Mouse (Mus musculus) kidney, postnatal 0 days (tissue): ENCODE results near the gene Shcbp1l. TPM values are rescaled to one million over a fixed set of nuclear protein-coding genes. Genes with fewer than 3 reads are reported as not detected.
"Not testable (repeated sequence)": the region's sequence is repeated elsewhere in the genome, so short reads cannot be mapped to it uniquely, and the experiment has no call there.

Experiments
- ATAC-seq: fragments of 200-750 bp; cut with Nextera tagmentation; replicated peaks from 2 replicates; pipeline ENCODE4 v1.8.0; 2017; ENCODE audit warnings: low read depth, moderate number of reproducible peaks, moderate TSS enrichment, moderate library complexity; ENCODE audit not compliant: low FRiP score
- DNase-seq: peaks from one replicate; pipeline ENCODE4 v3.0.0-alpha.2; 2016; ENCODE audit warnings: low spot score
- H3K27ac ChIP-seq: fragments of 300-500 bp; sonication (generic); 2 replicates; pipeline ENCODE4 v1.5.1; 2014; ENCODE audit warnings: mild to moderate bottlenecking
- H3K27me3 ChIP-seq: fragments of 300-500 bp; sonication (generic); 2 replicates; pipeline ENCODE4 v1.6.1; 2014; ENCODE audit warnings: low read length, mixed read lengths; ENCODE audit not compliant: insufficient read depth
- H3K36me3 ChIP-seq: fragments of 300-500 bp; sonication (generic); 2 replicates; pipeline ENCODE4 v1.6.1; 2014; ENCODE audit warnings: low read length, mixed read lengths; ENCODE audit not compliant: insufficient read depth
- H3K4me1 ChIP-seq: fragments of 300-500 bp; sonication (generic); replicated peaks from 2 replicates; pipeline ENCODE4 v1.6.1; 2014; ENCODE audit warnings: antibody characterized with exemption, low read length, mixed read lengths; ENCODE audit not compliant: insufficient read depth
- H3K4me2 ChIP-seq: fragments of 300-500 bp; sonication (generic); 2 replicates; pipeline ENCODE4 v1.6.1; 2014; ENCODE audit warnings: mild to moderate bottlenecking, low read length, moderate library complexity, mixed read lengths
- H3K4me3 ChIP-seq: fragments of 300-500 bp; sonication (generic); replicated peaks from 2 replicates; pipeline ENCODE4 v1.5.1; 2014; ENCODE audit warnings: low read depth, low read length
- H3K9ac ChIP-seq: fragments of 300-500 bp; sonication (generic); 2 replicates; pipeline ENCODE4 v1.6.1; 2014; ENCODE audit warnings: low read depth, low read length
- H3K9me3 ChIP-seq: fragments of 300-500 bp; sonication (generic); replicated peaks from 2 replicates; pipeline ENCODE4 v1.6.1; 2016; ENCODE audit warnings: low read length, inconsistent platforms, mixed read lengths
- CTCF ChIP-seq: IDR thresholded peaks from 2 replicates; pipeline ENCODE4 v1.5.1; 2016; ENCODE audit warnings: antibody characterized with exemption, low read depth, mild to moderate bottlenecking, moderate library complexity
- WGBS: fragments of 180-500 bp; shearing (Covaris S2); extraction: QIAGEN DNeasy Blood & Tissue Kit; methylation state at CpG from one replicate; pipeline ENCODE4 v1.1.7; 2014; 5-methylcytosine and 5-hydroxymethylcytosine counted together
- polyA plus RNA-seq: library from polyadenylated mRNA; unstranded; fragments of >200 nt; fragmentation: Nextera tagmentation; extraction: Ambion mirVana; gene quantifications from 2 replicates; pipeline ENCODE4 v1.2.1, GENCODE M21; 2015

Shcbp1l gene
- polyA plus RNA-seq, 1 experiment from 2014 or later = 0.39 TPM

GRCm38 (mm10) chr1:153485201-153485796 lies 60.3 kb downstream of the Shcbp1l start:
- Histone ChIP-seq H3K4me2 (peak overlapping the region; percentile 86), H3K4me1 (peaks cover 7% of the 10 kb centered on the region; the same call in 1 of the 2 replicates), H3K36me3 (peaks cover 14% of the 10 kb centered on the region; the same call in 1 of the 2 replicates), H3K27ac (no peak overlapping the region), H3K9ac (peak overlapping the region; percentile 40; the same call in 1 of the 2 replicates), H3K9me3 (no peaks in the 10 kb centered on the region), H3K4me3 (peak overlapping the region; percentile 96), H3K27me3 (no peaks in the 10 kb centered on the region)
- DNase-seq (no peak), ATAC-seq (no peak)
- WGBS = 26% methylated on average over 2 of the region's 2 CpGs
- TF ChIP-seq CTCF = no peak

DNA sequence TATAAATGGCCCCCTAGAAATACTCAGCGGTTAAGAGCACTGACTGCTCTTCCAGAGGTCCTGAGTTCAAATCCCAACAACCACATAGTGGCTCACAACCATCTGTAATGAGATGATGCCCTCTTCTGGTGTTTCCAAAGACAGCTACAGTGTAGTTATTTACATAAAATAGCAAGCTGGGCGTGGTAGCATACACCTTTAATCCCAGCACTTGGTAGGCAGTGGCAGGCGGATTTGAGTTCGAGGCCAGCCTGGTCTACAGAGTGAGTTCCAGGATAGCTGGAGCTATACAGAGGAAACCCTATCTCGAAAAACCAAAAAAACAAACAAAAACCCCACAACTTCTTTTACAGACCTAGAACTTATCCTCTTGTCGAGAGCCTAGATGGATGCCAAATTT lies 61.2 kb downstream of the Shcbp1l start:
- not testable (repeated sequence) for H3K4me1 ChIP-seq, DNase-seq, H3K9me3 ChIP-seq, H3K27me3 ChIP-seq, H3K27ac ChIP-seq, H3K36me3 ChIP-seq, ATAC-seq
- peak overlapping the region; percentile 86 for H3K4me2 ChIP-seq
- WGBS = 5% methylated on average over 6 of the region's 6 CpGs
- H3K4me3 ChIP-seq = peak overlapping the region; percentile 96
- H3K9ac ChIP-seq = peak overlapping the region; percentile 97

DNA sequence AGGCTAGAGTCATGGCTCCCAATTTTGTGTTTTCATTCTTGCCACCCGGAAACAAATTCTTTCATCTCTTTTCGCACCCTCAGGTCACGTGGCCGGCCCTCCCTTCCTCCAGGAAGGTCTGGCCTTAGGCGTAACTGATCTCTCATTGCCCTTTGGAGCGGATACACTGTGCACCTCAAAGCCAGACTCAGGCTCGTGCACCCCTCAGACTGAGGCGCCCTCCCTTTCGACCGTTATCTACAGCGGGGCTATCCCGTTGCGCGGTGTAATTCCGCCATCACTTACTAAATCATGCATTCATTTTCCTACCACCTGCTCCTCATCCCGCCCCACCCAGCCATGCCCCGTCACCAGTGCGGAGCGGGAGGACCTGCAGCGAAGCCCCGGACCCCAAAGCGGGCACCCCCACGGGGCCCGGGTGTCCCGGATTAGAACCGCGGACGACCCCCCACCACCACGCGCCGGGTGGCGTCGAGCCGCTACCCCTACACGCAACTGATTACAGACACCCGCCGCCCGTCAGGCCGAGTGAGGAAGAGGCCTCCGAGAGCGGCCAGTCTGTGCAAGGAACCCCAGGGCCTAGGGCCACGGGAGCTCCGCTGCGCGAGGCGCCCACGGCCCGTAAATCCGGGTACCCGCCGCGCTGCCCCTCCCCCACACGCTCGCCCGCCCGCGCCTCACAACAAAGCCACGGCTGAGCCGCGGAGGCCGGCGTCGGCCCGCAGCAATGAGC lies 62.0 kb downstream of the Shcbp1l start:
- ATAC-seq (peak; percentile 77), DNase-seq (peak; percentile 71)
- peaks cover 4% of the 10 kb centered on the region; the same call in 1 of the 2 replicates for H3K36me3 ChIP-seq
- H3K4me2 ChIP-seq = peak overlapping the region; percentile 86
- H3K9me3 ChIP-seq = no peaks in the 10 kb centered on the region
- H3K27ac ChIP-seq = peak overlapping the region; percentile 90
- TF ChIP-seq CTCF = no peak
- peak overlapping the region; percentile 96 for H3K4me3 ChIP-seq
- H3K4me1 ChIP-seq = peaks cover 7% of the 10 kb centered on the region; the same call in 1 of the 2 replicates
- under 1% methylated on average over 63 of the region's 64 CpGs for WGBS
- peak overlapping the region; percentile 97 for H3K9ac ChIP-seq
- H3K27me3 ChIP-seq = no peaks in the 10 kb centered on the region

DNA sequence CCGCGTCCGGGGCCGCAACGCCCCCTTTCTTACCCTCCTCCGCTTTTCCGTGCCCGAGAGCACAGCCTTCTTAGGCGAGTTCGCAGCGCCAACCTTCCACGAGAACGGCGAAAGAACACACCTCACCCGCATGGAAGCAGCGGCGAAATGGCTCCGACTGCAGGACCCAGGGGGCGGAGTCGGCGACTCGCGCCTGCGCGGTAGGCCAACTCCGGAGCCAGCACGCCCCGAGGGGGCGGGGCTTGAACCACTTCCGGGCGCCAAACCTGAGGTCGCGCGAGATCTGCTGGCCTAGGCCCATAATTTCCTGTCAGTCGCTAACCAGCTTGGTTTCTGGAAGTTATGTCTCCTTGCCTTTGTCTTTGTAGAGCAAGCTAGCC lies 62.5 kb downstream of the Shcbp1l start, which contains the start of gene Dhx9:
Gene Dhx9, minus strand, starts transcription at position 161 of the 380 bp plus-strand sequence.
- Histone ChIP-seq H3K4me2 (peak within 1 kb of the TSS; percentile 86), H3K27me3 (no peaks in the 10 kb centered on the region), H3K4me3 (peak within 1 kb of the TSS; percentile 96), H3K27ac (peak within 1 kb of the TSS; percentile 90), H3K9ac (peak within 1 kb of the TSS; percentile 97), H3K9me3 (no peaks in the 10 kb centered on the region), H3K36me3 (peaks cover 1% of the 10 kb centered on the region; the same call in 1 of the 2 replicates), H3K4me1 (peaks cover 7% of the 10 kb centered on the region; the same call in 1 of the 2 replicates)
- ATAC-seq (peak; percentile 85), DNase-seq (peak; percentile 98)
- WGBS = under 1% methylated on average over 35 of the region's 35 CpGs
- no peak for TF ChIP-seq CTCF

DNA sequence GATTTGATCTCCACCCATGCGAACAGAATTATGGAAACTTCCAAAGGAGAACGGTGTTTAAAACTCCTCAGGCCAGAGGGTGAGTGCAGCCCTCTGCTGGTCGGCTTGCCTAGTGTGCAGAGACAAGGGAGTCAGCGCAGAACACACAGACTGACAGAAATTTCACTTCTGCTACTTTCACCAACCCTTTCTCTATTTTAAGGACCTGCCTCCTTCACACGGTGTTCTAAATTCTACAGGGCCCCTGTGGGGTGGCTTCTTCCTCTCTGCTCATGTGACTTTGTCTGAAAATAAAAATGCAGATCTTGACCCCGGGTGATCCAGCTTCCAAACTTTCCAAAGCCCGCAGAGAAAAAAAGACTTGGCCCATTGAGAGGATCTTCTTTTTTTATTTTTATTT lies 64.2 kb downstream of the Shcbp1l start:
- TF ChIP-seq CTCF = peak; percentile 48
- H3K4me3 ChIP-seq = no peak overlapping the region
- no peak for DNase-seq
- no peaks in the 10 kb centered on the region for H3K27me3 ChIP-seq
- H3K27ac ChIP-seq = no peak overlapping the region
- 57% methylated on average over 7 of the region's 7 CpGs for WGBS
- H3K4me2 ChIP-seq = no peak overlapping the region
- no peak overlapping the region for H3K9ac ChIP-seq
- H3K4me1 ChIP-seq = peaks cover 5% of the 10 kb centered on the region; the same call in 1 of the 2 replicates
- no peak for ATAC-seq
- H3K9me3 ChIP-seq = no peaks in the 10 kb centered on the region
- H3K36me3 ChIP-seq = no peaks in the 10 kb centered on the region

DNA sequence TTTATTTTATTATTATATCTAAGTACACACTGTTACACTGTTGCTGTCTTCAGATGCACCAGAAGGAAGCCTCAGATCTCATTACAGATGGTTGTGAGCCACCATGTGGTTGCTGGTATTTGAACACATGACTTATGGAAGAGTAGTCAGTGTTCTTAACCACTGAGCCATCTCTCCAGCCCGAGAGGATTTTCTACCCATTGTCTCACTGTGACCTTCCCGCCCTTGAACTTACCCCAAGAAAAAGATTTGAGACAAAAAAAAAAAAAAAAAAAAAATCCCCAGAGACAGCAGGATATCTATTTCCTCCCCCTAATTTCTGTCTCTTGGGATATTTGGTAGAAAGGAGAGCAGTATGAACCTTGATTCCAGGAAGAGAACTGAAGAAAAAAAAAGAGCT lies 64.6 kb downstream of the Shcbp1l start:
- Histone ChIP-seq H3K9me3 (no peaks in the 10 kb centered on the region), H3K27ac (no peak overlapping the region), H3K9ac (no peak overlapping the region), H3K4me1 (peaks cover 3% of the 10 kb centered on the region; the same call in 1 of the 2 replicates), H3K4me2 (no peak overlapping the region), H3K4me3 (no peak overlapping the region), H3K27me3 (no peaks in the 10 kb centered on the region), H3K36me3 (no peaks in the 10 kb centered on the region)
- no peak for DNase-seq
- ATAC-seq = no peak
- no peak for TF ChIP-seq CTCF
- WGBS = 62% methylated on average over 2 of the region's 2 CpGs
